Mouse (Mus musculus) brain, embryonic 14.5 days (tissue): ENCODE data around the gene Gramd4.

ENCODE experiments used
- CTCF ChIP-seq: fragments of 200-500 bp; IDR thresholded peaks from 2 replicates; pipeline ENCODE4 v1.5.1; 2012; ENCODE audit warnings: inconsistent platforms, mild to moderate bottlenecking, moderate library complexity, borderline replicate concordance; ENCODE audit not compliant: insufficient read depth, insufficient read length; ENCODE audit errors: extremely low read depth
- POLR2A ChIP-seq: fragments of 200-500 bp; IDR thresholded peaks from 2 replicates; pipeline ENCODE4 v1.6.1; 2012; ENCODE audit warnings: mild to moderate bottlenecking, inconsistent platforms, borderline replicate concordance; ENCODE audit not compliant: poor library complexity, insufficient read depth, insufficient read length, severe bottlenecking; ENCODE audit errors: extremely low read depth

DNA sequence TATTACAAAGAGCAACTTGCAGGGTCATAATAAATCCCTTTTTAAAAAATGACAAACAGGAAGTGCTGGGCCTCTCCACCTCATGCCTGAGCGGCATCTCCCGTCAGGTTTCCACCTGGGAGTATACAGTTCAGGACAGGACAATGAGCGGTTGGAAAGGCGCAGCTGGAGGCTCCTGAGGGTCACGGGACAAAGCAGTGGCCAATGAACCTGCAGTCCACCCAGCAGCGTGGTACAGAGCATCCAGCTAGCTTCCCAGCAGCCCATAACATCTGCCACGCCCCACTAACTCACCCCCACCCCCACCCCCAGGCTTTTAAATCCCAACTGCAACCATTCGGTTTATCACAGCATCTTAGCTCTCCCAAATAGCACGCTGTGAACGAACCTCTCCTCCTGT is 43.8 kb upstream of the Gramd4 start:
- TF ChIP-seq POLR2A: no peak
- TF ChIP-seq CTCF: no peak
